Mouse (Mus musculus): ENCODE data around the gene Sox5.

Sox5 gene

GRCm38 (mm10) chr6:144485578-144485977 is 296.2 kb downstream of the Sox5 start:
- no peak for DNase-seq (ENCODE audit: low read depth, low spot score)

- no peak for DNase-seq (ENCODE audit: low read depth, low spot score)
Measured at GRCm38 (mm10) chr6:144483166-144483565, 298.6 kb downstream of the Sox5 start.

- DNase-seq (ENCODE audit: low read depth, low spot score) = no peak
Measured at GRCm38 (mm10) chr6:144480648-144481528, 300.9 kb downstream of the Sox5 start.

GRCm38 (mm10) chr6:144479861-144480260 is 301.9 kb downstream of the Sox5 start:
- no peak for DNase-seq (ENCODE audit: low read depth, low spot score)

GRCm38 (mm10) chr6:144477287-144478064 is 304.3 kb downstream of the Sox5 start:
- DNase-seq (ENCODE audit: low read depth, low spot score) = peak; percentile 21

GRCm38 (mm10) chr6:144473437-144473836 is 308.3 kb downstream of the Sox5 start:
- DNase-seq (ENCODE audit: low read depth, low spot score) = no peak

GRCm38 (mm10) chr6:144472089-144472900 is 309.5 kb downstream of the Sox5 start:
- DNase-seq (ENCODE audit: low read depth, low spot score) = no peak

- DNase-seq (ENCODE audit: low read depth, low spot score) = peak; percentile 11
Measured at GRCm38 (mm10) chr6:144466711-144467110, 315.1 kb downstream of the Sox5 start.

- DNase-seq (ENCODE audit: low read depth, low spot score) = no peak
Measured at GRCm38 (mm10) chr6:144463691-144464090, 318.1 kb downstream of the Sox5 start.

- no peak for DNase-seq (ENCODE audit: low read depth, low spot score)
Measured at GRCm38 (mm10) chr6:144463274-144463673, 318.5 kb downstream of the Sox5 start.

GRCm38 (mm10) chr6:144459486-144459885 is 322.3 kb downstream of the Sox5 start:
- peak; percentile 75 for DNase-seq (ENCODE audit: low read depth, low spot score)

- DNase-seq (ENCODE audit: low read depth, low spot score) = no peak
Measured at GRCm38 (mm10) chr6:144457500-144457899, 324.3 kb downstream of the Sox5 start.

GRCm38 (mm10) chr6:144454291-144455276 is 327.2 kb downstream of the Sox5 start:
- no peak for DNase-seq (ENCODE audit: low read depth, low spot score)

- DNase-seq (ENCODE audit: low read depth, low spot score) = no peak
Measured at GRCm38 (mm10) chr6:144453605-144454004, 328.2 kb downstream of the Sox5 start.

GRCm38 (mm10) chr6:144453147-144453546 is 328.6 kb downstream of the Sox5 start:
- DNase-seq (ENCODE audit: low read depth, low spot score) = no peak

- peak; percentile 85 for DNase-seq (ENCODE audit: low read depth, low spot score)
Measured at GRCm38 (mm10) chr6:144452200-144452977, 329.4 kb downstream of the Sox5 start.

GRCm38 (mm10) chr6:144451631-144452030 is 330.1 kb downstream of the Sox5 start:
- no peak for DNase-seq (ENCODE audit: low read depth, low spot score)

- DNase-seq (ENCODE audit: low read depth, low spot score) = no peak
Measured at GRCm38 (mm10) chr6:144445761-144446373, 335.9 kb downstream of the Sox5 start.

GRCm38 (mm10) chr6:144444367-144444766 is 337.4 kb downstream of the Sox5 start:
- DNase-seq (ENCODE audit: low read depth, low spot score) = no peak

Measured in brain, adult 2 months (tissue).